ENCODE assay signal across 14 mouse cellular contexts in the genomic region with DNA sequence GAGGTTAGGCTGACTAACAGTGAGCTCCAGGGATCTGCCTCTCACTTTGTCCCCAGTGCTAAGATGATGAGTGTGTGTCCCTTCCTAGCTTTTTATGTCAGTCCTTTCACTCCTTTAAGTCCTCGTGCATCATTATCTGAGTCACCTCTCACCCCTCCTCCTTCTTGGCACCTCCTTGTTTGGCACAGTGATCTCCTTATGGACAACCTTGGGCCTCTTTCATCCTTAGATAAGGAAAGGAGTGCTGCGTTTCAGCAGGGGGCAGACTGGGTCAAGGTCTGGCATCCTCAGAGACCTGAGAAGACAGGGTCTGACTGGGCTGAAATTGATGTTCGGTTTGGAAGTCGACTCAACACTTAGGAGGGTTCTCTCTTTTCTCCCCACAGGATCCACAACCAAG.
"Had no signal": no experiment of that assay in that cellular context is flagged by ENCODE, and none has a peak within 500 bp of the region (broad histone marks: within the 10 kb centered on the region; RNA-seq: fewer than 3 reads in every experiment).

No protein-coding gene starts in this region.

- H3K4me1 ChIP-seq: liver, embryonic 15.5 days had no signal

- H3K4me2 ChIP-seq: kidney, embryonic 15.5 days; limb, embryonic 13.5 days; liver, embryonic 11.5 days; liver, embryonic 15.5 days; lung, embryonic 14.5 days; midbrain, embryonic 15.5 days; neural tube, embryonic 12.5 days; stomach, embryonic 15.5 days had no signal

- H3K4me3 ChIP-seq: kidney, embryonic 15.5 days; limb, embryonic 13.5 days; liver, embryonic 15.5 days; midbrain, embryonic 15.5 days; neural tube, embryonic 12.5 days; stomach, embryonic 15.5 days had no signal

- DNase-seq: kidney, adult 2 months; kidney, postnatal 36 days; left cerebral cortex, postnatal 4 days; lung, embryonic 14.5 days; right cerebral cortex, postnatal 4 days; thymus, adult 2 months; thymus, postnatal 25 days had no signal

- H3K27me3 ChIP-seq: kidney, embryonic 15.5 days; limb, embryonic 13.5 days; liver, embryonic 15.5 days; midbrain, embryonic 15.5 days; neural tube, embryonic 12.5 days; stomach, embryonic 15.5 days had no signal

- ATAC-seq: midbrain, embryonic 15.5 days had no signal

- H3K36me3 ChIP-seq: kidney, embryonic 15.5 days; limb, embryonic 13.5 days; liver, embryonic 15.5 days; midbrain, embryonic 15.5 days; neural tube, embryonic 12.5 days; stomach, embryonic 15.5 days had no signal

- H3K27ac ChIP-seq: kidney, embryonic 15.5 days; limb, embryonic 13.5 days; liver, embryonic 15.5 days; midbrain, embryonic 15.5 days; neural tube, embryonic 12.5 days; stomach, embryonic 15.5 days had no signal

- H3K9me3 ChIP-seq: kidney, embryonic 15.5 days; limb, embryonic 13.5 days; liver, embryonic 15.5 days; midbrain, embryonic 15.5 days; neural tube, embryonic 12.5 days; stomach, embryonic 15.5 days had no signal

- H3K9ac ChIP-seq: kidney, embryonic 15.5 days; limb, embryonic 13.5 days; liver, embryonic 15.5 days; lung, embryonic 14.5 days; midbrain, embryonic 15.5 days; neural tube, embryonic 12.5 days; stomach, embryonic 15.5 days had no signal
